Mouse (Mus musculus) cerebellum, adult 18-20 months (tissue): ENCODE measurements at regions not wholly inside any gene's neighbourhood (a gene's known extent, or its start where the extent isn't known, plus 50 kb on each side); places are given as distances from the start of the nearest gene placed in this dataset.

Experiments used
- DNase-seq, 2 experiments: peaks; one replicate each; pipeline ENCODE4 v3.0.0; 2021

DNA sequence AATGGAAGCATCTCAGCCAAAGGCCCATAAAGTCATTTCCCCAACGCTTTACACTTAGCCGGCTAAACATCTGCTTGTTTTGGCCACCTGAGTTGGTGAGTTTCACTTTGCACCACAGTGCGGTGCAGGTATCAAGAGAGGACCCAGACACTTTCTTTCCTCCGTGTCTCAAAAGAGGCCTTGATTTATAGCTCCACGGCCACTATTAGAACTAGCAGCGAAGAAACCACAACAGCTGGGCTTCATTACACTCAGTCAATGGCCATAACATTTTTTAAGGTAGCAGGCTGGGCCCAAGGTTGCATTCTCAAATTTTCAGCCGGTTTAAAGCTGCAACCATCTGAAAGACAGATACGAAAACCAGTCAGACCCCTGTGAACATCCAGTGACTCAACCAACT, 103.4 kb downstream of the Mreg start:
- no peak for DNase-seq

DNA sequence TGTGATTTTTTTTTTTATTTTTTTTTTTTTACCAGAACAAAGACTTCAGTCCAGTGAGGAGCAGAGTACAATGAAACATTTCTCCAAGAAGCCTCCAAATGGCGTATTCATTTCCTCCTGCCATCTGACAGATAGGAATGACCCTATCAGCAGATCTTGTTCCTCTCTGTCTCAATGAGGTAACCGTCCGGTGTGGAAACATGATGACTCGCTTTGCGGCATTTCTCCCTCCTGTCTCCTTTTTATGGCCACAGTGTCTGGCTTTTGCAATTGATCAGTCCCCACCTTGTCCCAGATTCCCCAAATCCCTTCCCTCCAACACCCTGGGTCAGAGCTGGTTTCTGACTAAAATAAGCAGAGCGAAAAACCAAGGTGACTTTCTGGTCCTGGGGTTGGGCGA, 105.0 kb downstream of the Mreg start:
- DNase-seq, result no peak

DNA sequence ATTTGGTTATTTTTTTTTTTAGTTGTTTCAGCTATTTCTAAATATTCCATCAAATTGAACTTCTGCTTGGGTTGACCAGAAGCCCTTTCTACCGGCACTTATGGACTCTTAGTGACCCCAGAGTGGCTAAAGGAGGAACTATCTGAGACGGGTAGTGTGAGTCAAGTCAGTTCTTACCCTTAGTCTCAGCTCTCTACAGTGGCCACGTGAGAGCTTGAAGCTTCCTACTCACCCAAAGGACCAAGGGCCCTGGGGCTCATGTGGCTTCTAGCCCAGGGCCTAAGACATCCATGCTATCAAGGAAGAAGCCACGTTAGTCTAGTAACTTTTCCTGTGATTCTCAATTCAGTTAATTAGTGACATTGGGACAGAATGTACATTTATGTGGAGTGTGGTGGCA, 105.5 kb downstream of the Mreg start:
- DNase-seq, result no peak

DNA sequence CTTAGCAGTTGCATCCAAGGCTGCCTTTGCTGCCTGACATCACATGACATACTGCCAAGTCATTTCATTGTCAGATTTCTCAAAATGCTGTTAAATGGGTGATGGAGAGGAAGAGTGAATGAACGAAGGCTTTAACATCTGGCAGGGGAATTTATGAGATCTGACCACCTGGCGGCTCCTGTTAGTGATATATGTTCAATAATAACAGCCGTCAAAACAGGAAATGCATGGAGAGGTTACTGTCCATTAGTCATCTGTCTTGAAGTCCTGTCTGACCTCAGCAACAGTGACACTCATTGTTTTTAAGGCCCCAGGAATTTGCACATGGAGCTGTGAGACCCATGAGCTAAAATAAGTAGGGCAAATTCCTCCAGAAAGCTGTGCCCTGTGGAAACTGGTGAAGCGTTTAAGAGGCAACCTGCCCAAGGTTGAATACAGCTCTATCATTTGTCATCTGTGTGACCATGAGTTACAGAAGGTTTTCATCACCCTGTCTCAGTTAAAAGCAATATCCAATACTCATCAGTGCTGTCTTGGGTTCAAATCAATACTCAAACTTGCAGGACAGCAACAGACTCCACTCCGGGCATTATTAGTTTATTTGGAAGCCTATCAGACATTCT, 106.6 kb downstream of the Mreg start:
- no peak for DNase-seq

DNA sequence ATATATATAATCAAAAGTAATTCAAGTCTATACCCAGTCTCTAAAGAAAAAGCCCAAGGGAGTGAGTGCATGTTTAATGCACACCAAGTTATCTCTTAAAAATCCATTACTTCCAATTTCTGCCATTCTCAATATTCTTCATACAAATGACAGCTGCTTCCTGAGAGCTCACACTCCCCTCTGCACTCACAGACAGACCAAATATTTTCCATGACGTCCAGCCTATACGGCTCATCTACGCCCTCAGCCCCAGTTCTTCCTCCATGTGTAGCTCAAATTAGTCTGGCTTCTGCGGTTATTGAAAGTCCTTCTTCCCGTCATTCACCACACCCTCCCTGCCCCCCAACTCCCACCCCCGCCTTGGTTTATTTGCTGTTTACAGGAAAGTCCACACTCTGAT, 108.1 kb downstream of the Mreg start:
- DNase-seq, result no peak

DNA sequence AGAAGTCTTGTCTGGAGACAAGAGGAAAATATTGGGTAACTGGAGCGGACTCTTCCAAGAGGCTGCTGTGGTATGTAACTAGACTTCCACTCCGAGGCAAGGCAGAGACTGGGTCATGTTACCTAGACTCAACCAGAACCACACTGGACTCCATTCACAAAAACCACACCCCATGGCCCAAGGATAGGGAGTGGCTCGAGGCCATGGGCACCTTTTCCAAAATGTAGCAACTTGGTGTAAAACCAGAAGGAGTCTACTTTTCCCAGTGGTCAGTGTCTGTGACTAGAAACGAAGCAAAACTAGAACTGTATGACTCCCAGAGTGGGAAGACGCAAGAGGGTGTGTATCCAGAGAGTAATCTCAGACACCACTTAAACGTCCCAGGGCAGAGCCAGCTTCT, 108.7 kb downstream of the Mreg start:
- no peak for DNase-seq

DNA sequence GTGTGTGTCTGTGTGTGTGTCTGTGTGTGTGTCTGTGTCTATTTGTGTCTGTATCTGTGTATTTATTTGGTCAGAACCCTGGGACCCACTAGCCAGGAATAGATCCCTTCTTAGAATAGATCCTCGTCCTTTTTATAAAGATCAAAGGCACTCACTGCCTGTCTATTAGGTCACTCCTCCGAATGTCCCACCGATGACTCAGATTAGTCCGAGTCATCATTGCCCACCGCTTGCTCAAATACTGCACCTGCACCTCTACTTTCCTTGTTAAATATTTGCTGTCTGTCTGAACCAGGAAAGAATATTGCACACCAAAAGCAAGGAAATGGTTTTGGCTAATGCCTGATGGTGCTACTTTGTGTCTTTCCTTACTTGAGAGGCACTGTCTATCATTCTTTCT, 112.7 kb downstream of the Mreg start:
- no peak for DNase-seq

DNA sequence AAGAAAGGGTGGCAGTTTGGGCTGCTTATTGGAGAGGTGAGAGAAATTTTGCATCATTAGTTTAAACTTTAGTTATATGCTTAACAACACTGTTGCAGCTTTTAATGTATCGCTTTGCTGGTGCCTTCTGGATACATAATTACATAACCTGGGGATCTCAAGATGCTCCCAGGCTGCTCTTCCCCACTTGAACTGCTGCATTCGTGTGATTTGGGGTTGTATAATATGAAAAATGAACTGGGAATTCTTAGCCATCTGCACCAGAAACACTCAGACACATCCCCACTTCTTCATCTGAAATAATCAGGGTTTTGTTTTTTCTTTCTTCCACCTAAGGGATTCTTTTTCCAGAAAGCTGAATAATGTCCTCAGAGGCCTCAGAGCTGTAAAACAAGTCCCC, 120.8 kb downstream of the Mreg start:
- no peak for DNase-seq

DNA sequence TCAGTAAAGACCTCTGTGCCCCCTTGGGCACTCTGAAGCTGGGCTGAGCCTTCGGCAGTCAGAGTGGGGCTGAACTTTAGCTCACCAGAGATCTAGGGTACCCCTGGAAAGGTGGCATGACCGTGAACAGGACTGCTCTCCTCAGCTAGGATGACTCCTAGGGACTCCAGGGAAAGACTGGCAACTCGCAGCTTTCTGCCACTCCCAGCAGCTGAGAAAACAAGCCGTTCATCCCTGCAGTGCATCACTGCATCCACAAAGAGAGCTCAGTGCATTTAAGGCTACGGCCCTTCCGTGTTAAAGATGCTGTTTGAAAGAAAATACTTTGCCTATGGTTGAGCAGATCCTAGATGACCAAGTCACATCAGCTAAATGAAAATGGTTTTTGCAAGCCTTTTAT, 126.4 kb downstream of the Mreg start:
- DNase-seq, result no peak

DNA sequence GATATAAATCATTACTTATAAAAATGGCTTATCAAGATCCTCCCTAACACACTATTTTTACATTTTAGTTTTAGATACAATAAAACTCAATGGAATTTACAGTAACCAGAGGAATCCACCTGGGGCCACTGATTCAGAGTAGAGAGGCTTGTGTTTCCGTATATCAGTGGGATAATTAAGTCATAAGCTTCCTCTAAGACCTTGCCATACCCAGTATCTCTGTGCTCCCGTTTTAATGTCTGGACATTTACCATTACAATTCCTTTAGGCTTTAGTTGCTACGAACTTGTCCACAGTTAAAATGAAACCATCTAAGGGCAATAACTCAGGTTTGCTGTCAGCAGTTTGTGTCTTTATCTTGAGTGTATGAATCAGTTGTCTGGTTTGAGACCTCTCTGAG, 127.9 kb downstream of the Mreg start:
- DNase-seq, result no peak

DNA sequence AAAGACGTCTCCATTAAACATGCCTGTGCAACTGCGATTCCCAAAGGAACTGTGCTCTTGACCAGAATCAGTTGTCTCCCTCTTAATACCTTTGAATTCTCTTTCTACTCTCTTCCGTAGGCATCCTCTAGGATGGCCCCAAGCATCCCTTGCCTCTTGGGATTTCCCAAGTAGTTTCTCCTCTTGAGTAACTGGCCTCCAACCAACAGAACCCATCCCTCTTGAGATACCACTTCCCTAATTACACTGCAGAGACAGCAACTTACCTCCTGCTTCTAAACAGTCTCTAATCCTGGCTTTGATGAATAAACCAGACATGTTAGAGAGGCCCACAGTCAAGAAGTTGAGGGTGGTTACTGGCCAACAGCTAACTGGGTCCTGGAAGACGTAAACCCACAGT, 129.7 kb downstream of the Mreg start:
- DNase-seq, result no peak

DNA sequence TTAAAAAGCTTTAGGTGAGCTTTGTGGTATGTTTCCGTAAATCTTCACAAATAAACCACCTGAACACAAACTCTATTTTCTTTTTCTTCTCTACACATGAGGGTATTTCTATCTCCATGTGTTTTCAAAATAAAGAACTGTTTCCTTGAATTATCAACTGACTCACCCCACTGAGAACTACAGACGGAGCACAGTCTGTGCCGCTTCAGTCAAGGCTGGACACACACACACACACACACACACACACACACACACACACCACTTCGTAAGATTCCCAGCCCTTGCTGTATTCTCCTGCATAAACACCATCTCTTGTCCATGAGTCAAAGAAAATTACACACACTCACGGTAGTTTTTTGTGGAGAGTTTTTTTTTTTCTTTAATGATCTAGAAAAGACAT, 130.3 kb downstream of the Mreg start:
- no peak for DNase-seq

DNA sequence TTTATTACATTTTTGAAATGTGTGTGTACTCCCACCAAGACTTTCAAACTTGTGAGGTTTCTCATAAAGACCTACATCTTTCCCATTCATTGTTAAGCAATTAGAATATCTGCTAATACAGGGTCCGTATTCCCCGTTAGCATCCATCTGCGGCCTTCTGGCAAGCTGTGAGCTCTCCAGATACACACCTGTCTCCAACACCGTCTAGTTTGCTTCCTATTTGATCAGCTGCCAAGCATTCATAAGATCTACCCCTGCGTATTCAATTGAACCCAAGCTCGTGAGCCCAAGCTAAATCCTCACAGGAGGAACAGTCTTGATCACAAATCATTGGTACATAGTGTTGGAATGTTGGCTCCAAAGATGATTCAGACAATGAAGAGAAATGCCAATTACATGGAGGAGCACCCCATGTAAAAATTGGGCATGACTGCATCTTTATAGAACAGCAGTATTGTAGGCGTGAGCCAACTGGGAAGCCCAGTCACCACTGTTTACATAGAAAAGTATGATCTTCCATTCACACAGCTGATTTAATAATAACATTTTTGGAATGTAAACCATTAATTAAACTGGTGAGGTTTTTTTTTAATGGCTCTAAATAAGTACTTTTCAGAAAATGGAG, 133.1 kb downstream of the Mreg start:
- DNase-seq, result no peak

DNA sequence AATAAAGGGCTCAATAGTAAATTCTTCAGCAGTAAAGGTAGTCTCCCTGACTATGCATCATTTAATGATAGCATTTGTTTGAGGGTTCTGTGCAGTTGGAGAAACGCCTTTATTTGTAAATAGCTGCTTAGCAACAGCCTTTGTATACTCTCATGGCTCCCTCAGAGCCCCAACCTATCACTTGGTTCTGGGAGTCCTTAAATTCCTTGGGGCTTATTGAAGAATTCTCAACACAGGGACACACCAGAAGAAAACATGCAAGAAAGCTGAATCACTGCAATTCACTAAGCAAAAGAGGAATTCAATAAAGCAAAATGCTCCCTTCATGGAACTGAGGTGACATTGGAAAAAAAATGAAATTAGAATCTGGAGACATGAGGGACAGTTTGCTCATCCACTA, 135.8 kb downstream of the Mreg start:
- no peak for DNase-seq

DNA sequence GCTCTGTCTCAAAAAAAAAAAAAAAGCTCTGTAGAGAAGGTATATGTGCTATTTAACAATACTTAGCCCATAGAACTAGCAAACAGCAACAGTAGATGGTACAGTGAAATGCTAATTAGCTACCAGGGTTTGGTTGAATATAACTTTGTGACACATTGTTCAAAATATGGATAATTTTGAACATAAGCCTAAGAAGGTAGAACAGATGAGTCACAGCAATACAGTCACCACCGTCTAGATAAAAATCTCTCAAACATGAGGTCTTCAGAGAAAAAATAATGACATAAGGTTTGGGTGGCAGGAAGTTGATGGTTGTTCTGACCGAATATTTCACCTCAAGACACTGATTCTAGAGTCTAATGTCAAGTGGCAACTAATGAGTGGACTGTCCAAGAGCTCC, 136.6 kb downstream of the Mreg start:
- no peak for DNase-seq

DNA sequence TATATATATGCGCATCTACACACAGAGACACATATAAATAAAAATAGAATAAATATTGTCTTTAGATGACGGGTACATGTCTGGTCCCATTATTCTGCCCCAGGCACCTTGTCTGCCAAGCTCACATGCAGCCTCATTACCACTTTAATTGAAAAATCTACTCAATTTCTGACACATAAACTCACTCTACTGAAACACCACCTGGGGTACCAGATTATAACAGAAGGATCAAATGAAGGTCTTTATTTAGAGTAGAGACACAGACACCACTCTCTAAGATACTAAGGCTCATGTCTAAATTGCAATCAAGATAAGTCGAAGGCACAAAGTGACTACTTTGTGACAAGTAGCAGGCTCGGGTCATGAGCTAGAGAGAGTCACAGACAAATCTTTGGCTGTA, 138.9 kb downstream of the Mreg start:
- no peak for DNase-seq

DNA sequence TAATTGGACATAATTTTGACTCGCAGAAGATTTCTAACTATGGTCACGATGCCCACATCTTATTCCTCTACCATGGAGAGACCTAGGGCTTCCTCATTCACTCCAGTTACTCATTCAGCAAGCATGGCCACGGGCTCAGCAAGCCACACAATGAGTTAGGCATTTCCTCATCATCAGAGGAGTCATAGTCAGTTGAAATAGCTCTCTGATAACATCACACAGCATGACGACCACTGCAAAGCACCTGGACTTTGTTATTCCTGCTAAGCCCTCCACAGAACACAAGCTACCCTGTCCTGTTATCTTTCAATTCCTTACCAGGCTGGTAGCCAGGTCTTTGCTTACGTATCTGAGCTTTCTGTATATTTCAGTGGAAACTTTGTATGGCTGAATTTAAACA, 141.6 kb downstream of the Mreg start:
- no peak for DNase-seq

DNA sequence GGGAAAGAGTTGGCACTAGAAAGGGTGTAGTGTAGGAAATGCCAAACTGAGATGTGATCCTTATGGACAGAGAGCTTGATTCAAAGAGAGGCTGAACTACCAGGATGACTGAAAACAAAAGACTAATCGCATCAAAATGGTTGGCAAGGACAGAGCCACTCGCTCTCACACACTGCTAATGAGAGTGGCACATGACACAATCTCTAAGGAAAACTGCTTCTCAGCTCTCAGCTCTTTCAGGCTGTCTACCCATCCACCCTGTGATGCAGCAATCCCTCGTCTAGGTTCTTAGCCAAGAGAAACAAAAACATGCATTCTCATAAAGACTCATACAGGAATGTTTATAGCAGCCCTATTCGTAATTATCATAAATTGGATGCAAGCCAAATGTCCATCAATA, 143.1 kb downstream of the Mreg start:
- no peak for DNase-seq

DNA sequence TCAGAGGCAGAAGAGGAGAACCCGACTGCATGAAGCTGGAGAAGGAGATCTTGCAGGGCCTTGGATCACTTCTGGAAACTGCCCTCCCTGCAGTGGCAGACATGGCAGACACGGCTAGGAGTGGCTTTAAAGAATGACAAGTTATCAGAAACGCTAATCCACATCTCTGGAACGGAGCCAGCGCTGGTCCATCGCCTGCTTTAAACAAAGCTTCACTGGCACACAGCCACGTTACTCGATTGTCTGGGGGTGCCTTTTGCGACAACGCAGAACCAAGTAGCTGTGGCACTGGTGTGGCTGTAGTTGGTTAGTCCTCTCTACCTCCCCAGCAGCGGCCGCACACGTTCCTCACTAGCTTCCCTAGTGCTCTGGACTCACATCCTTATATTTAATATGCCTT, 147.0 kb downstream of the Mreg start:
- DNase-seq, result no peak

DNA sequence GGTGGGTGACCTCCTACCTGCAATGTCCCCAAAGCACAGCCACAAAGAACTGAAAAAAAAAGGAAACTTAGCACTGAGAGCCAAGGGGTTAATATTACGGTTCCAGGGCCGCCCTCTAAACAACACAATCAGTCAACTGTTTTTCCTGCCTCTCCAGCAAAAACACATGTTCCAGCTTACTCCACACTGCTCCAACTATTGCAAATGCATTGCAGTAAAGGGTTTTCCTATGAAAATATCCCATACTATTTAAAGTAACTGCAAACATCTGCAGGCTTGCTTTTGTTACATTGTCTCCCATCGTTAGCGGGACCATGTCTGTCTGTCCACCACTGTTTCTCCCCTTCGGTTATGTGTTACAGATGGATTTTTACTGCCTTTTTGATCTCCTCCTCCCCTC, 151.7 kb downstream of the Mreg start:
- DNase-seq, result no peak

DNA sequence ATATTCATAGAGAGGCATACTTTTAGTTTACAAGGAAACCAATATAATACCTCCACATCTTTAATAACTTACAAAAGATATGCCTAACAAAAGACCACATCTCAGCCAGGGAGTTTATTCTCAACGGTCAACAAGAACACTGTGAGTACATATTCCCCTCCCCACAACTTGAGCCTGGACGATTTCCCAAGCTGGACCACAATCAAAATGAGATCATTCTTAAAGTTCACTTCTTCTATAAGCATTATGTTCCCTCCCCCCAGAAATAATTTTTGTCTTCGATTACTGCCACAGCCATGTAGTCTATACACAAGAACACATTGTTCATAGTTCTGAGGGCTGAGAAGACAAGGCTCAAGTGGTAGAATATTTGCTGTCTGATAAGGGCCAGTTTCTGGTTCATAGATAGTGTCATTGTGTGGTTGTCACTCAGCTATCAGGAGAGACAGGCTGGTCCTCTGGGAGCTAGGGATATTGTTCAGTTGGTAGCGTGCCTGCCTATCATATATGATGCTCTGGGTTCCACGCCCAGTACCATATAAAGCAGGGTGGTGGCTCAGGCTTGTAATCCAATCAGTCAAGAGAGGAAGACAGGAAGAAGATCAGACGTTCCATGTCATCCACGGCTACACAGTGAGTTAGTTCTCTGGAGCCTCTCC, 153.9 kb downstream of the Mreg start:
- no peak for DNase-seq

DNA sequence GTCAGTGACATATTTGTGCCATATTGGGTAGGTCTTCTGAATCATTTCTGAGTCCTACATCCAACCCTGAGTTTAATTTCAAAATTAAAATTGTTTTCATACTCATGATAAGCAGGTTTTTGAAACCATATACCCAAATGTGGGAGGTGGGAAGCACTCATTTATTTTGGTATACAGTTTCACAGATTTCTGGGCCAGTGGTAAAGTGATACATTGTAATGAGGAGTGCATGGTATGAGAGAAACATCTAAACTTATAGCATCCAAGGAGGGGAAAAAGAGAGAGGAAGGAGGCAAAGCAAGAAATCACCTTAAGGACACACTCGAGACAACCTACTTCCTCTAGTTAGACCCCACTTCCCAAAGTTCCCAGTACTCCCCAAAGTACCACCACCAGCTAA, 157.6 kb downstream of the Mreg start:
- DNase-seq, result no peak

DNA sequence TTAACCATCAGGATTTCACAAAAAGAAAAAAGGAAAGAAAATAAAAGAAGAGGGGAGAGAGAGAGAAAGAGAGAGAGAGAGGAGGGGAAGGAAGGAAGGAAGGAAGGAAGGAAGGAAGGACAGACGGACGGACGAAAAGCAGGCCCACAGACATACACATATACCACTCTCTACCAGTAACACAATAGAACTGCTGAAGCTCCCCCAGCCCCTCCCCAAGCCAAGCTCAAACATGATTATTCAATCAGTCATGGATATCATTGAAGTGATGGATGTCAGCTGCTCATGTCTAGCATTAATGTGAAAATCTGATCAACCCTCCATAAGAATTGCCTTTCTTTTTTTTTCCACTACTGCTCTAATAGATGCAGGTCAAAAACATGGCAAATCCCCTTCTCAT, 161.2 kb downstream of the Mreg start:
- no peak for DNase-seq

DNA sequence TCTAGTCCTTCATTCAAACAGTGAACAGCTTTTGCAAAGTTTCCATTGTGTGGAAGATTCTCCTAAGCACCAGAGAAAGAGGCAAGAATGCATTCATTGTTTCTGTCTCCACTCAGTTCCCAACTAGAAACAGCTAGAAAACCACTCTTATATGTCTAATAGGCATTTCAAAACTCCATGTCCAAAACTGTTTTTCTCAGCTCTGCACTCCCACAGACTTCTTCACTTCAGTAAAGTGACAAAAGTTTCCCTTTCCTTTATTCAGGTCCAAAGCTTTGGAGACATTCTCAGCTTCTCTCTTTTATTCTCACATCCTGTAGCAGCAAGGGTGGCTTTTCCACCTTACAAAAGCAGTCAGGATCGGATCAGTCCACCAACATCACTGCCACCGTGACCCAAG, 166.0 kb downstream of the Mreg start:
- no peak for DNase-seq

DNA sequence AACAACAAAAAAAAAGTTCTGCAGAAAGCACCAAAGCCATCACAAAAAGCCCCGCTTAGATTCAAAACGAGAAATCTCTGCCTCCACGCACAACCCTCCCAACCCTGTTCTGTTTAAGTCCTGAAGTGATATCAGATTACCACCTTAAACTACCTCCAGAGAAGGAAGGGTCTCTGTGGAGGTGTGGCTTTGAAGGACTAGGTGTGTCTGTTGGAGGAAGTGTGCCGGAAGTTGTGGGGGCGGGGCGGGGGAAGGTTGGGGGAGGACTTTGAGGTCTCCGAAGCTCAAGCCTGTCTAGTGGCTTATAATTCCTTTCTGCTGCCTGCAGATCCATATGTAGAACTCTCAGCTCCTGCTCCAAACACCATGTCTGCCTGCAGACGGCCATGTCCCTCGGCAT, 173.6 kb downstream of the Mreg start:
- DNase-seq, result no peak
